Mouse (Mus musculus) lung, embryonic 14.5 days (tissue): Measurements from ENCODE around the gene Pla2g1b. TPM values are rescaled to one million over a fixed set of nuclear protein-coding genes. Genes with fewer than 3 reads are reported as not detected.

Experiments
- ATAC-seq: fragments of 200-750 bp; cut with Nextera tagmentation; 2 replicates; pipeline ENCODE4 v1.8.0; 2017; ENCODE audit warnings: mild to moderate bottlenecking, moderate TSS enrichment, moderate library complexity; ENCODE audit not compliant: insufficient read depth
- DNase-seq: peaks from one replicate; pipeline ENCODE4 v3.0.0-alpha.2; 2015
- H3K27ac ChIP-seq: fragments of 300-500 bp; sonication (generic); 2 replicates; pipeline ENCODE4 v1.5.1; 2014; ENCODE audit warnings: low read depth, mild to moderate bottlenecking, moderate library complexity
- H3K27me3 ChIP-seq: fragments of 300-500 bp; sonication (generic); 2 replicates; pipeline ENCODE4 v1.6.1; 2014; ENCODE audit warnings: low read length, control low read depth; ENCODE audit not compliant: insufficient read depth
- H3K36me3 ChIP-seq: fragments of 300-500 bp; sonication (generic); 2 replicates; pipeline ENCODE4 v1.6.1; 2014; ENCODE audit warnings: control low read depth; ENCODE audit not compliant: insufficient read depth
- H3K4me1 ChIP-seq: fragments of 300-500 bp; sonication (generic); 2 replicates; pipeline ENCODE4 v1.6.1; 2014; ENCODE audit warnings: antibody characterized with exemption, control low read depth; ENCODE audit not compliant: insufficient read depth
- H3K4me2 ChIP-seq: fragments of 300-500 bp; sonication (generic); 2 replicates; pipeline ENCODE4 v1.6.1; 2014; ENCODE audit warnings: mild to moderate bottlenecking
- H3K4me3 ChIP-seq: fragments of 300-500 bp; sonication (generic); 2 replicates; pipeline ENCODE4 v1.5.1; 2014; ENCODE audit warnings: low read depth, low read length
- H3K9ac ChIP-seq: fragments of 300-500 bp; sonication (generic); 2 replicates; pipeline ENCODE4 v1.6.1; 2014
- H3K9me3 ChIP-seq: fragments of 300-500 bp; sonication (generic); 2 replicates; pipeline ENCODE4 v1.6.1; 2016; ENCODE audit warnings: low read depth, low read length, control low read depth
- CTCF ChIP-seq: IDR thresholded peaks from 2 replicates; pipeline ENCODE4 v1.5.1; 2016; ENCODE audit warnings: antibody characterized with exemption, low read depth
- WGBS: fragments of 180-500 bp; shearing (Covaris S2); extraction: QIAGEN DNeasy Blood & Tissue Kit; methylation state at CpG from one replicate; pipeline ENCODE4 v1.1.7; 2014; 5-methylcytosine and 5-hydroxymethylcytosine counted together
- polyA plus RNA-seq: library from polyadenylated mRNA; unstranded; fragments of >200 nt; fragmentation: Nextera tagmentation; extraction: Ambion mirVana; gene quantifications from 2 replicates; pipeline ENCODE4 v1.2.1, GENCODE M21; 2014

Pla2g1b gene
- polyA plus RNA-seq, 1 experiment from 2014 or later = 5.6 TPM

DNA sequence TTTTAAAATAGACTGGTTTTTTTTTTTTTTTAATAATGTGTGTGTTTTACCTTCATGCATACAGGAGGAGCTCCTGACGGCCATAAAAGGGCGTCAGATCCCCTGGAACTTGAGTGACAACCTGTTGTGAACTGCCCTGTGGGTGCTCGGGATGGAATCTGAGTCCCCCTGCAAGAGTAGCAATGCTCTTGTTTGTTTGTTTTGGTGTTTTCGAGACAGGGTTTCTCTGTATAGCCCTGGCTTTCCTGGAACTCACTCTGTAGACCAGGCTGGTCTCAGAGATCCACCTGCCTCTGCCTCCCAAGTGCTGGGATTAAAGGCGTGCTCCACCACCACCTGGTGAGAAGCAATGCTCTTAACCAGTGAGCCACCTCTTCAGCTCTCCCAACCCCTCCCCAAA, 18.9 kb downstream of the Pla2g1b start:
- Histone ChIP-seq H3K27me3 (no peaks in the 10 kb centered on the region), H3K27ac (no peak overlapping the region), H3K4me1 (no peaks in the 10 kb centered on the region), H3K4me2 (peak overlapping the region; percentile 63), H3K4me3 (peak overlapping the region; percentile 39), H3K36me3 (no peaks in the 10 kb centered on the region; the same call in 1 of the 2 replicates), H3K9me3 (no peaks in the 10 kb centered on the region), H3K9ac (peak overlapping the region; percentile 45)
- ATAC-seq = no peak
- WGBS = 64% methylated on average over 5 of the region's 5 CpGs
- no peak for DNase-seq
- no peak for TF ChIP-seq CTCF

DNA sequence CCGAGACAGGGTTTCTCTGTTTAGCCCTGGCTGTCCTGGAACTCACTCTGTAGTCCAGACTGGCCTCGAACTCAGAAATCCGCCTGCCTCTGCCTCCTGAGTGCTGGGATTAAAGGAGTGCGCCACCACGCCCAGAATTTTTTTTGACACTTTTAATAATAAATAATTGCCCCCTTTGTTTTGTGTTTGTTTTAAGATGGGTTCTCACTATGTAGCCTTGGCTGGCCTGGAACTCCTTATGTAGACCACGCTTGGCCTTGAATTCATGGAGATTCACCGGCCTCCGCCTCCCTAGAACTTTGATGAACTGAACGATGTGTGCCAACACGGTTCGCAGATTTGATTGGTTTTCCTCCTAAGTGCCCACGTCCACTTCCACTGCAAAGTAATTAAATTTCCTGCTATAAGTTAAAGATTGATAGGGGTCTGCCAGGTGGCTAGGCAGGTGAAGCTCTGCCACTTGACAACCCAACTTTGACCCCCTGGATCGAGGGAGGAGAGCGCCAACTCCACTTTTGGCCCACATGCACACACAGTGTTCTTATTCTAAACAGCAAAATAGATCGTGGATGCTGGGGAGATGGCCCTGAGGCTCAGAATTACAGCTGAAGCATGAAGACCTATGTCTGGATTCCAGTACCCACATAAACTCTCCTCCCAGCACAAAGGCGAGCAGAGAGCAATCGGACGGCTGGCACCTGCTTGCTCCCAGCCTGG, 19.6 kb downstream of the Pla2g1b start:
- no peak overlapping the region for H3K9ac ChIP-seq
- no peak overlapping the region for H3K27ac ChIP-seq
- ATAC-seq (no peak), DNase-seq (no peak)
- H3K9me3 ChIP-seq = no peaks in the 10 kb centered on the region
- no peaks in the 10 kb centered on the region for H3K4me1 ChIP-seq
- WGBS = 70% methylated on average over 18 of the region's 18 CpGs
- TF ChIP-seq CTCF = no peak
- no peak overlapping the region for H3K4me3 ChIP-seq
- no peaks in the 10 kb centered on the region; the same call in 1 of the 2 replicates for H3K36me3 ChIP-seq
- no peaks in the 10 kb centered on the region for H3K27me3 ChIP-seq
- no peak overlapping the region for H3K4me2 ChIP-seq

DNA sequence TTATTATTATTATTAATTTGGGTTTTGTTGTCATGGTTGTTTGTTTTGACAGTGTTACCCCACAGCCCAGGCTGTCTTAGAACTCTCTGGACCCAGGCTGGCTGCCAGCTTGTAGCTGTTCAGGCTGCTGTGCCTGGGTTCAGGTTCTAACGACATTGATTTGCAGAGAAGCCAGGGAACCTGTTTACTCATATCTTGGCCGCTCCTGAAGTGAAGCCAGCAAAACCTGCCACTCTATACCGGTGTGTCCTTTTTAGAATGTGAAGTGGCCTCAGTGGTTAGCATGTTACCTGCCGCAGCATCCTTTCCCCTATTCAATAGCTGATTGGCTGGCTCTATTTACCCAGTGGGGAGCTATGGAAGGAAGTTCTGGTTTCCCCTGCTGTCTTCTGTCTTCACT, 20.7 kb downstream of the Pla2g1b start:
- Histone ChIP-seq H3K4me1 (no peaks in the 10 kb centered on the region), H3K4me2 (no peak overlapping the region), H3K4me3 (no peak overlapping the region), H3K27ac (no peak overlapping the region), H3K27me3 (no peaks in the 10 kb centered on the region), H3K9me3 (no peaks in the 10 kb centered on the region), H3K9ac (no peak overlapping the region), H3K36me3 (no peaks in the 10 kb centered on the region)
- DNase-seq (no peak), ATAC-seq (no peak)
- TF ChIP-seq CTCF = no peak
- 35% methylated on average over 4 of the region's 4 CpGs for WGBS

DNA sequence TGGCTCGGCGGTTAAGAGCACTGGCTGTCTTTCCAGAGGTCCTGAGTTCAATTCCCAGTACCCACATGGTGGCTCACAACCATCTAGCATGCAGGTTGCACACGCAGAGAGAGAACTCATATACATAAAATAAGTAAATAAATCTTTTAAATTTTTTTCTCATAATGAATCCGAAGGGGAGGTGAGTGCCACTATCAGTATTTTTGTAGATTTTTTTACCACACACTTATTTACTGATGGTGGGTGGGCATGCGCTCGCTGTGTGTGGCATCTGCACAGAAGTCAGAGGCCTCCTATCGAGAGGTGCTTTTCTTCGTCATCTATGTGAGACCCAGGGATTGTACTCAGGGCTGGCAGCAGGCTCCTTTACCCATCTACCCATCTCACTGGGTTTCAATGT, 21.3 kb downstream of the Pla2g1b start:
- Histone ChIP-seq H3K36me3 (no peaks in the 10 kb centered on the region), H3K4me2 (no peak overlapping the region), H3K4me3 (no peak overlapping the region), H3K9ac (no peak overlapping the region), H3K27ac (no peak overlapping the region), H3K27me3 (no peaks in the 10 kb centered on the region), H3K4me1 (0 out of 2 replicates have a peak, but pooled peaks cover 3% of the 10 kb centered on the region), H3K9me3 (no peaks in the 10 kb centered on the region)
- DNase-seq = no peak
- ATAC-seq = no peak
- TF ChIP-seq CTCF = no peak
- 76% methylated on average over 8 of the region's 8 CpGs for WGBS

DNA sequence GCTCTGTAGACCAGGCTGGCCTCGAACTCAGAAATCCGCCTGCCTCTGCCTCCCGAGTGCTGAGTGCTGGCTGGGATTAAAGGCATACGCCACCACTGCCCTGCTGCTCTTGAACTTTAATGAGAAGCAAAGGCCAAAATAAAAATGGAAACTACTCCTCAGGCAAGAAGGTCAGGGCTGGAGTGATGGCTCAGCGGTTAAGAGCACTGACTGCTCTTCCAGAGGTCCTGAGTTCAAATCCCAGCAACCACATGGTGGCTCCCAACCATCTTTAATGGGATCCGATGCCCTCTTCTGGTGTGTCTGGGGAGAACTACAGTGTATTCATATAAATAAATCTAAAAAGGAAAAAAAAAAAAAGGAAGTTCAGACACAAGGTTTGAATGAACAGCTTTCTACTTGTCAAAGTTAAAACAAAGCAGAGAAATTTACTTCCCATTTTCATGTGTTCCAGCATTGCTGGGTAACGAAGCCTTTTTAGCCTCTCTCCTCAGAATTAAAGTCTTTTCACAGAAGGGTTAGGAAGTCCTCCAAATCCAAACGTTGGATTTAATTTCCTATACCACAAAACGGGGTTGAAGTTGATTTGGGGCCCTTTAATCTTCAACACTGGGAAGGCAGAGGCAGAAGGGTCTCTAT, 22.0 kb downstream of the Pla2g1b start:
- H3K4me2 ChIP-seq = no peak overlapping the region

DNA sequence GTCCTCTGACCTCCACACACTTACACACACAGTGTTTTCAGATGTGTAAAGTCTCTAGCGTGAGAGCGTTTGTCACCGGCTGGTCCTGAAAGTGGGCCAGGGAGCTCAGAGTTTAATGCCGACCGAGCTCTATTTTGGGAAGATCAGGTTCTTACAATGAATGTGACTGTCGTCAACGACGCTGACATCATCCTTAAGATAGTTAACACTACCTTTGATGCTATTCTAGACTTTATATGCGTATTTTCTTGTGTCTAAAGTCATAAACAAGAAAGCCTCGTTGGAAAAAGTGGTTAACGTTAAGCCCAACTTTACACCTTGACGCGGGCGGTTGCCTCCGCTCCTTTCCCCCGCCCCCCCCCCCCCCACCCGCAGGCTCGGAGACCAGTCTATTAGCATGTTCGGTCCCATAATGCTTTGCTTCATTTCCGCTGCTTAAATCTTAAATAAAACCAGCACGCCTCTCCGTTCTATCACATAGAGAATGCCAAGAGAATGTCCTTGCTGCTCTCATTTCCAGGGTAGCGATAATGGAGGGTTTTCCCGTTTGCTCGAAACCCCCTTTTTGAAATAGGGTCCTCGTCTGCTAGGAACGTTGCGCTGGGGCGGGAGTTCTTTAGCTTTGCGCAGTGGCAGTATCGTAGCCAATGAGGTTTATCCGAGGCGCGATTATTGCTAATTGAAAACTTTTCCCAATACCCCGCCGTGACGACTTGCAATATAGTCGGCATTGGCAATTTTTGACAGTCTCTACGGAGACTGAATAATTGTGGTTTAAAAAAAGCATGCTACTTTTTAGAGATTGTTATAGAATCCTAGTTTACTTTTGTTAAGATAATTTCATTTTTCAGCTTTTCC, 23.0 kb downstream of the Pla2g1b start:
- DNase-seq = peak; percentile 93
- Histone ChIP-seq H3K9ac (peak overlapping the region; percentile 76), H3K27ac (peak overlapping the region; percentile 100), H3K4me3 (peak overlapping the region; percentile 33), H3K27me3 (no peaks in the 10 kb centered on the region), H3K9me3 (no peaks in the 10 kb centered on the region), H3K36me3 (no peaks in the 10 kb centered on the region), H3K4me2 (peak overlapping the region; percentile 66), H3K4me1 (0 out of 2 replicates have a peak, but pooled peaks cover 5% of the 10 kb centered on the region)
- peak; percentile 64 for ATAC-seq
- TF ChIP-seq CTCF = no peak
- 1% methylated on average over 38 of the region's 39 CpGs for WGBS

More for the DNA sequence above, 22.0 kb downstream of the Pla2g1b start:
- no peaks in the 10 kb centered on the region for H3K36me3 ChIP-seq
- no peak for TF ChIP-seq CTCF
- 0 out of 2 replicates have a peak, but pooled peaks cover 3% of the 10 kb centered on the region for H3K4me1 ChIP-seq
- no peaks in the 10 kb centered on the region for H3K27me3 ChIP-seq
- no peak overlapping the region for H3K4me3 ChIP-seq
- WGBS = 72% methylated on average over 9 of the region's 9 CpGs
- DNase-seq (no peak), ATAC-seq (no peak)
- H3K27ac ChIP-seq = no peak overlapping the region
- no peaks in the 10 kb centered on the region for H3K9me3 ChIP-seq
- H3K9ac ChIP-seq = no peak overlapping the region
